Mouse (Mus musculus) thymus, adult 2 months (tissue): ENCODE results near the gene Kcnt1.

ENCODE experiments used
- CTCF ChIP-seq: fragments of 200-500 bp; IDR thresholded peaks from 2 replicates; pipeline ENCODE4 v1.5.1; 2012; ENCODE audit warnings: mild to moderate bottlenecking, control low read depth, low read length, moderate library complexity, borderline replicate concordance; ENCODE audit not compliant: control insufficient read depth, poor library complexity, insufficient read depth; ENCODE audit errors: extremely low read depth
- POLR2A ChIP-seq: fragments of 200-500 bp; IDR thresholded peaks from 2 replicates; pipeline ENCODE4 v1.6.1; 2012; ENCODE audit warnings: mild to moderate bottlenecking, low read length, control low read depth, moderate library complexity; ENCODE audit not compliant: control insufficient read depth, poor library complexity, insufficient read depth; ENCODE audit errors: extremely low read depth

DNA sequence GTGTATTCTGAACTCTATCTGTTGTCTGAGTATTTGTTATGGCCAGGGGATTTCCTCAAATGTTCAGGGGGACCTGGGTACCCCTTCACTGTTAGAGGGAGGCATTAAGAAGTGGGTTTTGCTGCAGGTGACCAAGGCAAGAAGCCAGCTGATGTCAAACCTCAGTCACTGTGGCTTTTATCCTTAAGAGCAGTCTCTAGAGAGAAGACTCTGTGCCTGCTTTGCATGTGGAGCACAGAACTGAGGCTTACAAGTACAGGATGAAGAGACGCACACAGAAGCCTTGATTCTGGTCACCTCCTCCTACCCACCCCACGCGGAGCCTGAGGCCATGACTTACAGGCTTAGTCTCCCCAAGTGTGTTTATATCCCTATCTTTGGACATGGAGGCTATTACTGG is 85.8 kb downstream of the Kcnt1 start:
- TF ChIP-seq CTCF = no peak
- TF ChIP-seq POLR2A = no peak
